Mouse (Mus musculus): ENCODE data around the gene Armcx4.
"Not testable (repeated sequence)": the region's sequence is repeated elsewhere in the genome, so short reads cannot be mapped to it uniquely, and the experiment has no call there.

Armcx4 gene

GRCm38 (mm10) chrX:134686267-134686666 is at the start of gene Armcx4:
Armcx4 (plus strand) TSS chrX:134686519.
- peak; percentile 11 to 23 for DNase-seq (ENCODE audit: low spot score in 2 of 2)

GRCm38 (mm10) chrX:134641000-134641760 is 45.1 kb upstream of the Armcx4 start:
- no peak for DNase-seq (ENCODE audit: low spot score in 2 of 2)

GRCm38 (mm10) chrX:134646338-134646737 is 40.0 kb upstream of the Armcx4 start:
- no peak for DNase-seq (ENCODE audit: low spot score in 2 of 2)

- no peak for DNase-seq (ENCODE audit: low spot score in 2 of 2)
These were observed 38.9 kb upstream of the Armcx4 start for GRCm38 (mm10) chrX:134647421-134647820.

DNA sequence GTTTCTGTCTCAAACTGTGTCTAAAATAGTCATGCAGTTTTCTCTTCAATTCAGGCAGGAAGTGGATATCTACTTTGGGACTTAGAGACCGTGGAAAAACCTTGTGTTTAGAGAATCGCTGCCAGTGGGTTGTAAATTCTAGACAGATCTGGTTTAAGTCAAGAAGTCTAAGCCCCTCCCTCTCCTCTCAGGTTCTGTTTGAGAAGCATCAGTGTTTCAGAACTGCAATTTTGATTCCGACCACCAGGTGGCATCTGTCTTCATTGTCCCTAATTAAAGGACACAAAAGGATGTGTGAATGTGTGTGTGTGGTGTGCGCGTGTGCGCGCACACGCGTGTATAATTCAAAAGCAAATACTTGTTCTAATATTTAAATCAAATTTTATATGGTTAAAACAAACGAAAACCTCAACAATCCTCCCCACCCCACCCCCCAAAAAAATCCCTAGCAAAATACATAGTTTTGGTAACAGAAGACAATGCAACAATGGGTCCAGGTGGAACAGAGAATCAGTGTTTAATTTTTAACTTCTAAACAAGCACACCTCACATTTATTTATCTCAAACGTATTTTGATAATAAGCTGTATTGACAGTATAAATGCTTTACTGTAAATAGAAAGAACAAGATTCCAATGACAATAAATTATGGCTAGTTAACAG is 38.2 kb upstream of the Armcx4 start:
- DNase-seq (ENCODE audit: low spot score in 2 of 2), result peak; percentile 62 to 67

DNA sequence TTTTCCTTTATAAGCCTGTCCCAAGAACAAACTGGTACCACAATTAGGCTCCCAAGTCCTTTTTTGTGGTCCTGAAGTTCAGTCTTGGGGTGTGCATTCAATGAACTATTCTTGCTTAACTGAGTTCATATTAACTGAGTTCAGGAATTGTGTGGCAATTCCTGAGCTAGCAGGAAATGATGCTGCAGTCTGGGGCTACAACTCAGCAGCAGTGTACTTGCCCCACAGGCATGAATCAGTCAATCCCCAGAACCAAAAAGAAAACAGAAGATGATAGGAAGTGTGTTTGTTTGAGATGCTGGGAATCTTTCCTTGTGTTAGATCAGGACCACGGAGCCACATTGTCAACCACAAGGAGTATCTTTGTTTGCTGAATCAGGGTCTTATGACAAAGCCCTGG is 34.3 kb upstream of the Armcx4 start:
- DNase-seq (ENCODE audit: low spot score in 2 of 2), result no peak

DNA sequence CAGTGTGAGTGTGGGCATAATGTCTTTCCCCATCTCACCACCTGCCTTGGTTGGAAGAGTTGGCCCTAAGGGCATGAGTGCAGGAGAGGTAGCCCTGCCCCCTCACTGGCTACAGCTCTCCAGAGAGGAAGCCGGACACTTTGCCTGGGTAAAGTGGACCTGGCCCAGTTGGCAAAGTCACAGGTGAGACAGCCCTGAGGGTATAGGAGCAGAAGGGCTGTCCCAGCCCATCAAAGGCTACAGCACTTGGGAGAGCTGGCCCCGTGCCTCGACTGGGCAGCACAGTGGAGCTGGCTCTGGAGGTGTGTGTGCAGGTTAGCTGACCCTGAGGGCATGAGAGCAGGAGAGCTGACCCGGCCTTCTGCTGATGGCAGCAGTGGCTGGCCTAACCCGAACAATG is 24.7 kb upstream of the Armcx4 start:
- DNase-seq (ENCODE audit: low spot score in 2 of 2), result no peak

- DNase-seq (ENCODE audit: low spot score in 2 of 2), result no peak
These were observed 11.3 kb upstream of the Armcx4 start for GRCm38 (mm10) chrX:134675022-134675421.

DNA sequence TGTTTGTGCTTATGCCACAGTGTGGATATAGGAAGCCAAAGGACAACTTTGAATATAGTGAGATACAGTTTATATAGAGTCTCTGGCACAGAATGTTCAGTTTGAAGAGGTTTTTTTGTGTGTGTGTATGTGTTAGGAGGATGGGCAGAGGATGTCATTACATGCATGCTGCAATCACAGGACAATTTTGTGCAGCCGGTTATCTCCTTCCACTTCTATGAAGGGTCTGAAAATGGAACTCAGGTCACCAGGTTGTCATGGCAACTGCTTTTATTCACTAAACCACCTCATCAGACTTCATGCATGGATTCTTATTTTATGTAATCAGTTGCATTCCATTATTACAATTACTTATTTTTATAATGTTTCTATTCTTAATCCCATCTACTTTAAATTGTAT is 10.4 kb upstream of the Armcx4 start:
- DNase-seq (ENCODE audit: low spot score in 2 of 2), result no peak

GRCm38 (mm10) chrX:134684936-134685335 is 1.4 kb upstream of the Armcx4 start:
- no peak for DNase-seq (ENCODE audit: low spot score in 2 of 2)

GRCm38 (mm10) chrX:134686739-134687171 is 436 bp downstream of the Armcx4 start:
- peak in 1 of 2 experiments; percentile 3 for DNase-seq (ENCODE audit: low spot score in 2 of 2)

DNA sequence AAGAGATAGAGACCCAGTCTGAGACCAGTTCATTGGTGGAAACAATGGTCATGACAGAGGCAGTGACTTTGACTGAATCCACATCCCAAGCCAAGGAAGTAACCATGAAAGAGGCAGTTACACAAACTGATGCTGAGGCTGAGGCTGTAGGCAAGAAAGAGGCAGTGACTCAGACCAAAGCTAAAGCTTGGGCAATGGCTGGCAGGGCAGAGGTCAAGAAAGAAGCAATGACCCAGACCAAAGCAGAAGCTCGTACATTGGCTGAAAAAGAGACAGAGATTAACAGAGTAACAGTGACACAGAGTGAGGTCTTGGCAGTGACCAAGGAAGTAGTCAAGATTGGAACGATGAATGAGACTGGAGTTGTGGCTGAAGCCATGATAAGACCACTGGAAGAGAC is 3.4 kb downstream of the Armcx4 start:
- DNase-seq (ENCODE audit: low spot score in 2 of 2), result no peak

DNA sequence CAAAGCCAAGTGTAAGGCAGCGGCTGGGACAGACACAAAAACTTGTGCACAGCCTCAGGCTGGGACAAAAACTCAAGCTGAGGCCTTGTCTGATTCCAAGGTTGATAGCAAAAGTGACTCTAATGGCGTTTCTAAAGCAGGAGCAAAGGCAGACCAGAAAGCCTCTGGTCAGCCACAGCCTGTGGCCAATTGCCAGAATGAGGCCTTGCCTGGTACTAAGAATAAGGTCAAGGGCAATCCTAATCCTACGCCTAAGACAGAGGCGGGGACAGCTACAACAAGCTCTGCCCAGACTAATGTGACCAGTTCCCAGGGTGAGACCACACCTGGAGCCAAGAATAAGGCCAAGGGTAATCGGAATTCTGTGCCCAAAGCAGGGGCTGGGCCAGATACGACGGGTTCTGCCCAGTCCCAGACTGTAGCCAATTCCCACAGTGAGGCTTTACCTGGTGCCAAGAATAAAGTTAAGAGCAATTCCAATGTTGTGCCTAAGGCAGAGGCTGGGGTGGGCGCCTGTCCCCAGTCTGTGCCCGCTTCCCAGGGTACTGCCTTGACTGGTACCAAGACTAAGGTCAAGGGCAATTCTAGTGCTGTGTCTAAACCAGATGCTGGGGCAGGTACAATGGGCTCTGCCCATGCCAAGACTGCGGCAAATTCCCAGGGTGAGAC is 4.7 kb downstream of the Armcx4 start:
- DNase-seq (ENCODE audit: low spot score in 2 of 2), result no peak

DNA sequence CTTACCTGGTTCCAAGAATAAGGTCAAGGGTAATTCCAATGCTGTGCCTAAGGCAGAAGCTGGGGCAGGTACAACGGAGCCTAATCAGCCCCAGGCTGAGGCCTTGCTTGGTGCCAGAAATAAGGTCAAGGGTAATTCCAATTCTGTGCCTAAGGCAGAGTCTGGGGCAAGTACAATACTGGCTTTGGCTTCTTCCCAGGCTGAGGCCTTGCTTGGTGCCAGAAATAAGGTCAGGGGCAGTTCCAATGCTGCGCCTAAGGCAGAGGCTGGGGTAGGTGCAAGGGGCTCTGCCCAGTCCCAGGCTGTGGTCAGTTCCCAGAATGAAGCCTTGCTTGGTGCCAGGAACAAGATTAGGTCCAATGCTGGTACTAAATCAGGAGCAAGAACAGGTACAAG is 5.2 kb downstream of the Armcx4 start:
- DNase-seq (ENCODE audit: low spot score in 2 of 2), result no peak

DNA sequence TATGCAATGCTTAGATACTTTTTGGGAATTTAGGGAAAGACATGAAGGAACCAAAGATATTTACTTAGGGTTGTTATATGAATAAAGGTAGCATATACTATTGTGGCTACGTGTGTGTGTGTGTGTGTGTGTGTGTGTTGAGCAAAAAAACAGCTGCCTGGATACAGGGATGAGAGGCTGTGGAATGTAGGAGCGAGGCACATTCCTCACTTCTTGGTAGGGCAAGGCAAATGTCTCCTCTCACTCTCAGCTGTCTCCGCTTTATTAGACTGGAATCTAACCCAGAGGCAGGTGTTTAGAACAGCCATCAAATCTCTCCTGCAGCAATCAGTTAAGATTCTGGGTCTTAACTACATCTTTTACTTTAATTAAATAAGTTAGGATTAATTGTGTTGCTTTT is 30.5 kb downstream of the Armcx4 start:
- no peak for DNase-seq (ENCODE audit: low spot score in 2 of 2)

DNA sequence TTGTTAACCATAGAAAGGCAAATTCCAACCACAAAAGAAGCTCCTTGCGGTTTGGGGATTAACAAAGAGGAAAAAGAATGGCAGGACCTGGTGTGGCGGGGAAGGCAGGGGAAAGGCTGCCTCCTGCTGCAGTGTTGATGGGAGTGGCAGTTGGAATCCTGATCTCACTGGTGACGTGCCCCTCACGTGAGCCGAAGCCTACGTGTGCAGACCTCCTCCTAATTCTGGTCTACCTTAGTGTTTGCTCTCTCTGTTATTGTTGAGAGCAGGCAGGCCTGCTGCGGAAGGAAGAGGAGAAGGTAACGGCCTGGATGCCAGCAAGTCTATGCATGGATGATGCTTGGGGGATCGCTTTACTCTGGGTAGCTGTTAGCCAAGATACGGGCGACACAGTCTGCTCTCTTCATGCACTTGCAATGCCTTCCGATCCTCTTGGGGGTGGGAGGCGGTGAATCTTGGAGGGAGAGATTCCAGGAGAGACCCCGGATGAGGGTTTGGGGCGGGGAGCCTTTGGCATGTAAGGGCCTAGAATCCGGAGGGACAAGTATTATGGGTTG is 31.5 kb downstream of the Armcx4 start, which contains the start of gene Armcx1:
Armcx1 (plus strand) TSS at position 212 of the 557 bp plus-strand sequence.
- peak; percentile 12 to 18 for DNase-seq (ENCODE audit: low spot score in 2 of 2)

- peak; percentile 6 to 27 for DNase-seq (ENCODE audit: low spot score in 2 of 2)
These were observed 32.2 kb downstream of the Armcx4 start for GRCm38 (mm10) chrX:134718524-134718923.

GRCm38 (mm10) chrX:134723762-134724161 is 37.4 kb downstream of the Armcx4 start:
- not testable (repeated sequence) for DNase-seq (ENCODE audit: low spot score in 2 of 2)

DNA sequence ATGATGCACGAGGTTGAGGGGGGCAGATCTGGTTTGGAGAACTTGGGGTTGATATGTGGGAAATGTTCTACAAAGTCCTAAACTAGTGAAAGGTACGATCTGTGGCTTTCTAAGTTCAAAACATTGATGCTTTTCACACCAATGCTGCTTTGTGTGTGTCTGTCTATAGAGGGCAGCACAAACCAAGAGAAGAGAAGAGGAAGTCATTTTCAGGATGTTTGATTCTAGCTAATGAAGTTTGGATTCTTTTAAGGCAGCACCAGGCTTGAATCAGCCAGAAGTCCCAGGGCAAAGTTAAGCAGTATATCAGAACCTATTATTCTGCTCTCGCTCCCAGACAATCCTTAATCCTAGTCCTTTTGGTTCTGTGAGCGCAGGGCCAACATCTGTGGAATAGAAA is 43.5 kb downstream of the Armcx4 start:
- DNase-seq (ENCODE audit: low spot score in 2 of 2), result peak in 1 of 2 experiments; percentile 18

- DNase-seq (ENCODE audit: low spot score in 2 of 2), result no peak
These were observed 51.5 kb downstream of the Armcx4 start for GRCm38 (mm10) chrX:134737796-134738195.

DNA sequence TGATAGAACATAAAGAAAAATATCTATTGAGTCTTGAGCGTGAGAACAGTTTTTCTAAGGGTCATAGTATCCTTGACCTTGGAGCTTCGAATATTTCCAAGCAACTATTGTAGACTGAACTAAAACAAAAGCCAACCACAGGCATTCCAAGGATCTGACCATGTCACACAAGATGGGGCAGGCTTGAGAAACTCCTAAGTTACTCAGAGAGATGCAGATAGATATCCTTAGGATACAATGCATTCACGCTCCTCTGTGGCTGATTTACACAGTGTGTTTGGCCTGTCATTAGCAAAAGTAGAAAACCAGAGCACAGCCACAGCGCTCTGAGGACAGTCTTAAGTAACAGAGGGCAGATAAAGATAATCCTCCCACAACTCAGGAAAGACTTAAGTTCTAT is 52.8 kb downstream of the Armcx4 start:
- DNase-seq (ENCODE audit: low spot score in 2 of 2), result no peak

GRCm38 (mm10) chrX:134741862-134742261 is 55.5 kb downstream of the Armcx4 start:
- DNase-seq (ENCODE audit: low spot score in 2 of 2), result no peak
